Mouse (Mus musculus) heart, adult 2 months (tissue): ENCODE data around the gene Eps15l1.

ENCODE experiments used
- CTCF ChIP-seq: fragments of 200-600 bp; IDR thresholded peaks from 2 replicates; pipeline ENCODE4 v1.8.1; 2022; ENCODE audit warnings: antibody characterized with exemption, mild to moderate bottlenecking, moderate library complexity
- EP300 ChIP-seq: fragments of 200-500 bp; IDR thresholded peaks from 2 replicates; pipeline ENCODE4 v1.6.1; 2011; ENCODE audit warnings: low read depth, low read length, control low read depth; ENCODE audit not compliant: insufficient read depth
- POLR2A ChIP-seq: fragments of 200-500 bp; IDR thresholded peaks from 2 replicates; pipeline ENCODE4 v1.6.1; 2011; ENCODE audit warnings: mild to moderate bottlenecking, low read depth, low read length, control low read depth; ENCODE audit not compliant: insufficient read depth

- TF ChIP-seq CTCF, result no peak
- no peak for TF ChIP-seq POLR2A
- TF ChIP-seq EP300, result no peak
Observed at GRCm38 (mm10) chr8:72409443-72409842, 11.8 kb downstream of the Eps15l1 start.
